Mouse (Mus musculus) MEL (cell line): Measurements from ENCODE around the gene Gcnt3. TPM values are rescaled to one million over a fixed set of nuclear protein-coding genes. Genes with fewer than 3 reads are reported as not detected.

ENCODE experiments used
- DNase-seq: peaks from one replicate; pipeline ENCODE4 v3.0.0; 2011; ENCODE audit warnings: low read depth, low spot score
- H3K27ac ChIP-seq: 2 replicates; pipeline ENCODE4 v1.5.1; 2012; ENCODE audit warnings: low read depth, mild to moderate bottlenecking, control low read depth, low read length, moderate library complexity; ENCODE audit not compliant: control insufficient read depth
- H3K27me3 ChIP-seq, 2 experiments: fragments of 150-350 bp in 1 of 2; sonication (generic) in 1 of 2; 2 replicates each; pipeline ENCODE4 v1.6.1; 2012; ENCODE audit warnings: low read length in 2 of 2, mild to moderate bottlenecking in 2 of 2, improper control_type of control experiment in 1 of 2, moderate library complexity in 1 of 2; ENCODE audit not compliant: insufficient read depth in 2 of 2, control insufficient read depth in 1 of 2
- H3K36me3 ChIP-seq, 2 experiments: 2 replicates each; pipeline ENCODE4 v1.6.1; 2012 to 2014; ENCODE audit warnings: low read length in 2 of 2, improper control_type of control experiment in 1 of 2, inconsistent platforms in 1 of 2, mild to moderate bottlenecking in 1 of 2; ENCODE audit not compliant: insufficient read depth in 2 of 2, control insufficient read depth in 1 of 2
- H3K4me1 ChIP-seq, 2 experiments: fragments of 150-350 bp in 1 of 2; sonication (generic) in 1 of 2; 2 replicates each; pipeline ENCODE4 v1.6.1; 2012; ENCODE audit warnings: low read length in 2 of 2, improper control_type of control experiment in 1 of 2, mild to moderate bottlenecking in 1 of 2; ENCODE audit not compliant: insufficient read depth in 2 of 2, control insufficient read depth in 1 of 2
- H3K4me3 ChIP-seq, 2 experiments: fragments of 150-350 bp in 1 of 2; sonication (generic) in 1 of 2; 2 replicates each; pipeline ENCODE4 v1.5.1; 2012; ENCODE audit warnings: low read depth in 2 of 2, low read length in 2 of 2, mild to moderate bottlenecking in 2 of 2, moderate library complexity in 2 of 2, control low read depth in 1 of 2, improper control_type of control experiment in 1 of 2; ENCODE audit not compliant: control insufficient read depth in 1 of 2, insufficient read depth in 1 of 2
- H3K79me2 ChIP-seq: 2 replicates; pipeline ENCODE4 v1.6.1; 2012; ENCODE audit warnings: mild to moderate bottlenecking, low read length, moderate library complexity; ENCODE audit not compliant: control insufficient read depth, poor library complexity, insufficient read depth
- H3K9ac ChIP-seq: 2 replicates; pipeline ENCODE4 v1.6.1; 2012; ENCODE audit warnings: low read depth, mild to moderate bottlenecking, control low read depth, low read length, moderate library complexity; ENCODE audit not compliant: control insufficient read depth, poor library complexity, severe bottlenecking
- H3K9me3 ChIP-seq: fragments of 150-350 bp; sonication (generic); replicated peaks from 2 replicates; pipeline ENCODE4 v1.6.1; 2012; ENCODE audit warnings: mild to moderate bottlenecking, low read length, improper control_type of control experiment, moderate library complexity; ENCODE audit not compliant: insufficient read depth
- E2F4 ChIP-seq: IDR thresholded peaks from 2 replicates; pipeline ENCODE4 v1.6.1; 2011; ENCODE audit warnings: low read depth, low read length, improper control_type of control experiment, borderline replicate concordance
- ETS1 ChIP-seq: IDR thresholded peaks from 2 replicates; pipeline ENCODE4 v1.6.1; 2012; ENCODE audit warnings: low read depth, mild to moderate bottlenecking, inconsistent platforms, low read length, improper control_type of control experiment, moderate library complexity
- GABPA ChIP-seq: IDR thresholded peaks from 2 replicates; pipeline ENCODE4 v1.6.1; 2012; ENCODE audit warnings: low read depth, mild to moderate bottlenecking, inconsistent platforms, low read length, improper control_type of control experiment, moderate library complexity
- HCFC1 ChIP-seq: IDR thresholded peaks from 2 replicates; pipeline ENCODE4 v1.6.1; 2012; ENCODE audit warnings: low read depth, mild to moderate bottlenecking, inconsistent platforms, low read length, improper control_type of control experiment, moderate library complexity
- MAFK ChIP-seq: IDR thresholded peaks from 2 replicates; pipeline ENCODE4 v1.6.1; 2011; ENCODE audit warnings: low read depth, mild to moderate bottlenecking, low read length, improper control_type of control experiment, borderline replicate concordance
- MAZ ChIP-seq: IDR thresholded peaks from 2 replicates; pipeline ENCODE4 v1.6.1; 2012; ENCODE audit warnings: low read depth, mild to moderate bottlenecking, inconsistent platforms, low read length, improper control_type of control experiment
- MYB ChIP-seq: IDR thresholded peaks from 2 replicates; pipeline ENCODE4 v1.6.1; 2011; ENCODE audit warnings: mild to moderate bottlenecking, low read depth, low read length, improper control_type of control experiment
- POLR2A ChIP-seq, 2 experiments: IDR thresholded peaks; 2 replicates each; pipeline ENCODE4 v1.6.1; 2011 to 2012; ENCODE audit warnings: low read length in 2 of 2, mild to moderate bottlenecking in 2 of 2, control low read depth in 1 of 2, improper control_type of control experiment in 1 of 2, low read depth in 1 of 2, moderate library complexity in 1 of 2; ENCODE audit not compliant: control insufficient read depth in 1 of 2, insufficient read depth in 1 of 2, poor library complexity in 1 of 2
- POLR2AphosphoS2 ChIP-seq: IDR thresholded peaks from 2 replicates; pipeline ENCODE4 v1.6.1; 2011; ENCODE audit warnings: low read length, improper control_type of control experiment
- POLR2AphosphoS5 ChIP-seq: IDR thresholded peaks from 2 replicates; pipeline ENCODE4 v1.6.1; 2012; ENCODE audit warnings: low read depth, borderline replicate concordance, mild to moderate bottlenecking, inconsistent platforms, low read length, moderate library complexity, mixed read lengths
- RAD21 ChIP-seq: IDR thresholded peaks from 2 replicates; pipeline ENCODE4 v1.6.1; 2011; ENCODE audit warnings: mild to moderate bottlenecking, low read depth, low read length, improper control_type of control experiment
- RCOR1 ChIP-seq: IDR thresholded peaks from 2 replicates; pipeline ENCODE4 v1.6.1; 2012; ENCODE audit warnings: low read depth, mild to moderate bottlenecking, inconsistent platforms, low read length, improper control_type of control experiment
- SMC3 ChIP-seq: IDR thresholded peaks from 2 replicates; pipeline ENCODE4 v1.6.1; 2011; ENCODE audit warnings: low read depth, low read length, improper control_type of control experiment
- UBTF ChIP-seq: IDR thresholded peaks from 2 replicates; pipeline ENCODE4 v1.6.1; 2012; ENCODE audit warnings: low read depth, mild to moderate bottlenecking, inconsistent platforms, low read length, improper control_type of control experiment, moderate library complexity, borderline replicate concordance; ENCODE audit not compliant: insufficient read depth
- ZC3H11A ChIP-seq: IDR thresholded peaks from 2 replicates; pipeline ENCODE4 v1.6.1; 2012; ENCODE audit warnings: low read depth, mild to moderate bottlenecking, inconsistent platforms, low read length, improper control_type of control experiment
- ZNF384 ChIP-seq: IDR thresholded peaks from 2 replicates; pipeline ENCODE4 v1.6.1; 2012; ENCODE audit warnings: low read depth, mild to moderate bottlenecking, inconsistent platforms, low read length, improper control_type of control experiment
- polyA plus RNA-seq, 2 experiments: library from polyadenylated mRNA; stranded (reverse) in 1 of 2; unstranded in 1 of 2; fragments of >175 nt in 1 of 2; fragments of >200 nt in 1 of 2; gene quantifications; 2 replicates each; pipeline versions ENCODE4 v1.2.1 to v1.2.4; 2012; ENCODE audit warnings: low replicate concordance in 2 of 2, low read depth in 1 of 2; ENCODE audit not compliant: insufficient read length in 2 of 2, insufficient read depth in 1 of 2, missing spikeins in 1 of 2
- total RNA-seq: library from RNA; depleted of rRNA; stranded (reverse); fragments of 300-350 nt; gene quantifications from 2 replicates; pipeline ENCODE4 v1.2.3, GENCODE M21; 2012

Gcnt3 gene
- total and polyA plus RNA-seq, 3 experiments: not detected

GRCm38 (mm10) chr9:70048751-70049415 lies 11.0 kb upstream of the Gcnt3 start:
- no peak overlapping the region for H3K9ac ChIP-seq
- H3K9me3 ChIP-seq: no peaks in the 10 kb centered on the region
- peaks cover 0 to 14% of the 10 kb centered on the region in 2 experiments; a peak in 3 of 4 replicates for H3K4me1 ChIP-seq
- H3K27me3 ChIP-seq: no peaks in the 10 kb centered on the region; a peak in 1 of 4 replicates
- no peaks in the 10 kb centered on the region for H3K79me2 ChIP-seq
- TF ChIP-seq ZC3H11A (no peak), ETS1 (no peak), HCFC1 (no peak), MAFK (no peak), POLR2A (IDR thresholded peaks at IDR 0.05; ENCODE audit: control insufficient read depth in 1 of 2, insufficient read depth in 1 of 2, low read depth in 1 of 2, low read length in 2 of 2, poor library complexity in 1 of 2) (no peak), POLR2AphosphoS5 (no peak), ZNF384 (no peak), MYB (no peak), RAD21 (no peak), UBTF (no peak), SMC3 (no peak), RCOR1 (no peak)
- no peak overlapping the region for H3K4me3 ChIP-seq
- no peak for DNase-seq
- peaks cover 0 to 7% of the 10 kb centered on the region in 2 experiments; a peak in 2 of 4 replicates for H3K36me3 ChIP-seq
- no peak overlapping the region for H3K27ac ChIP-seq

- TF ChIP-seq POLR2AphosphoS2: no peak
- no peak for TF ChIP-seq RCOR1
- TF ChIP-seq RAD21: no peak
- TF ChIP-seq MAZ: no peak
- no peak for TF ChIP-seq GABPA
- no peak for TF ChIP-seq E2F4
- no peak overlapping the region for H3K4me3 ChIP-seq
- H3K79me2 ChIP-seq: no peaks in the 10 kb centered on the region
- H3K27ac ChIP-seq: no peak overlapping the region
- H3K9me3 ChIP-seq: no peaks in the 10 kb centered on the region
- DNase-seq: no peak
- H3K36me3 ChIP-seq: peaks cover 0 to 7% of the 10 kb centered on the region in 2 experiments; a peak in 2 of 4 replicates
- no peaks in the 10 kb centered on the region for H3K27me3 ChIP-seq
- no peak overlapping the region for H3K9ac ChIP-seq
- peaks cover 0 to 14% of the 10 kb centered on the region in 2 experiments; a peak in 3 of 4 replicates for H3K4me1 ChIP-seq
Measured at GRCm38 (mm10) chr9:70048280-70048679, 10.4 kb upstream of the Gcnt3 start.
